Mouse (Mus musculus) heart, postnatal 0 days (tissue): Measurements from ENCODE around the gene Barx2.

Experiments
- CTCF ChIP-seq: IDR thresholded peaks from 2 replicates; pipeline ENCODE4 v1.5.1; 2016; ENCODE audit warnings: antibody characterized with exemption, control low read depth, low read depth
- EP300 ChIP-seq: IDR thresholded peaks from 2 replicates; pipeline ENCODE4 v1.6.1; 2016; ENCODE audit warnings: antibody characterized with exemption, low read depth

DNA sequence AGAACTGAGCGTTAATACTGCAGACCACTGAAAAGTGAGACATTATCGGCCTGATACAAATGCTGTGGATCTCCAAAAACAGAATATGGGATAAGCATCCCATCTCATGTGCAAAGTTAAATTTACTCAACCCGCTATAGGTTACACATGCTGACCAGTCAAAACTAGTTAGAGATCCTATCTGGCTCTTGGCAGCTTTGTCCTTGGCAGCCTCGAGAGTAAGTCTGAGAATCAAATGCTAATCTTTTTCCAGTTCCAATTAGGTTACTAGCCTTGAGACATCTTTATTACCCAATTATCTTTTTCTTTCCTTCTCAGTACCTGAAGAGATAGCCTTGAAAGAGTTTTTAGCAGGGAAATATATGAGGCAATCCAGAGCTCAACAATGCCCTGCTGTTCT is 62.6 kb downstream of the Barx2 start:
- TF ChIP-seq CTCF, result no peak
- TF ChIP-seq EP300, result no peak
